Mouse (Mus musculus): ENCODE measurements around the gene Tgfb1.

Gene Tgfb1

GRCm38 (mm10) chr7:25686680-25687531 is at the start of gene Tgfb1:
TSS of gene Tgfb1 (plus strand) at chr7:25687002.
- in situ Hi-C loops (cut with MboI; ENCODE audit: low pct_unique_long_range_greater_than_20kb in 1 of 2, low sequenced_read_pairs in 2 of 2, unreplicated experiment in 1 of 2), result no loop called here

DNA sequence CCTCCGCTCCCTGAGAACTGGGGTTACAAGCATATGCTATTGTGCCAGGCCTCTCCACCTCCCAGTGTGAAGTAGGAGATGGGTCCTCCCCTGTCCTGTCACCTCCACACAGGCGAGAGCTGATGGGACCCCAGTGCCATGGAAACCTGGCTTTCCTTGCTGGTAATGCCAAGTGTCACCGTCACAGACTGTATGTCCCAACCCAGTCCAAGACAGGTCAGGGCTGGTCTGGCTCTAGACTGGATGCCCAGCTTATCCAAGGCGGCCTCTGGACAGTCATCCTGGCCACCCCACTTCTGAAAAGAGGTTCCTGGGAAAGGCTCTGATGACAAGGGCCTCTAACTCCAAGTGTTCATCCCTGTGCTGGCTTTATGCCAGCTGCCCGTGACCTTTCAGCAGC is 49.7 kb upstream of the Tgfb1 start:
- in situ Hi-C loops (cut with MboI; ENCODE audit: low pct_unique_long_range_greater_than_20kb in 1 of 2, low sequenced_read_pairs in 2 of 2, unreplicated experiment in 1 of 2), result no loop called here

DNA sequence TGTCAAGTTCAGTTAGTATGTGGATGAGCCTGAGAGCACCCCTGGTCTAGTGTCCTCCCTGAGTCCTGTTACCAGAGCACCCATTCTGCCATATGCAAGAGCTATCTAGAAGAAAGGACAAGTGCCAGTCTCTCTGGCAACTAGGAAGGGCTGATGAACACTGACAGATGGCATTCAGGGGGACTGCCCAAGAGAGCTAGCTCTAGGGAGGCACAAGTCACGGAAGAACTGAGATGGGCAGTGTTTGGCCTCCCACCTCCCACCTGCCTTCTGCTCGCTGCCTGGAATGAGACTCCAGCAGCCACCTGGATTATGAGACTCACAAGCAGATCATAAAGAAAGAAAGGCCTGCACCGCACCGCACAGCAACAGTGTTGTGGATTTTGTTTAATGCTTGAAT is 47.0 kb upstream of the Tgfb1 start:
- in situ Hi-C loops (cut with MboI; ENCODE audit: low pct_unique_long_range_greater_than_20kb in 1 of 2, low sequenced_read_pairs in 2 of 2, unreplicated experiment in 1 of 2), result no loop called here

- in situ Hi-C loops (cut with MboI; ENCODE audit: low pct_unique_long_range_greater_than_20kb in 1 of 2, low sequenced_read_pairs in 2 of 2, unreplicated experiment in 1 of 2), result no loop called here
Measured at GRCm38 (mm10) chr7:25644136-25644535, 42.7 kb upstream of the Tgfb1 start.

DNA sequence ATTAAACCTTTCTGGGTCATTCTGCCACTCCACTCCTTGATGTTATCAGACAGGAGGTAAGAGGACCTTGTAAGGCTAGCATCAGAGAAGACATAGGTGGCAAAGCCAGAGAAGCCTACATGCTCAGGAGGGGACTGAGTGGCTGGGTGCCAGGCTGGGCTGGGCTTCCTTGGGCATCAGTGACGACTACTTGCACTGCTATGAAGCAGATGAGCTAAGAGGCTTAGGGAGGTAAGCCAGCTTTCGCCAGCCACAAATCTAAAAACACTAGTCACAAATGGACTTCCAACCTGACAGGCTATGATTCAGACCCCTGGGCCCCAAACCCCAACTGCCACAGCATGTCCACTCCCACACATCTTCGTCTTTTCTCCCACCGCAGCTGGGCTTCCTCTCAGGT is 42.2 kb upstream of the Tgfb1 start:
- in situ Hi-C loops (cut with MboI; ENCODE audit: low pct_unique_long_range_greater_than_20kb in 1 of 2, low sequenced_read_pairs in 2 of 2, unreplicated experiment in 1 of 2), result no loop called here

DNA sequence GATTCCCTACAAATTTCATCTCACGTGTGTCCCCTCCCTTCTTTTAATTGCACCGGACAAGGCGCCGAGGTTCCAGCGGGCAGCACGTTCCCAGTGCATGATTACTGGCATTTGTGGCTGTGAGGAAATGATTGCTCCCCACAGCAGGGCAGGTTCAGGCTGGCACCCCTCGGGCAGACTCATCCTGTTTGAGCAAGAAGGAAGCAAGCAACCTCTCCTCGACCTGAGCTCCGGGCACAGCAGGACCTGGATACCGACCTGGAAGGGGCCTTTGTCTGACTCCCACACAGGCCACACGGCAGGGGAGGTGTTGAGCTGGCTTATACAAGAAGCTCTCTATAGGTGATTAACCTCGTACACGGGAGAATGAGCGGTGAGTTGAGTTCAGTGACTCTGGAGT is 41.7 kb upstream of the Tgfb1 start:
- in situ Hi-C loops (cut with MboI; ENCODE audit: low pct_unique_long_range_greater_than_20kb in 1 of 2, low sequenced_read_pairs in 2 of 2, unreplicated experiment in 1 of 2), result no loop called here

DNA sequence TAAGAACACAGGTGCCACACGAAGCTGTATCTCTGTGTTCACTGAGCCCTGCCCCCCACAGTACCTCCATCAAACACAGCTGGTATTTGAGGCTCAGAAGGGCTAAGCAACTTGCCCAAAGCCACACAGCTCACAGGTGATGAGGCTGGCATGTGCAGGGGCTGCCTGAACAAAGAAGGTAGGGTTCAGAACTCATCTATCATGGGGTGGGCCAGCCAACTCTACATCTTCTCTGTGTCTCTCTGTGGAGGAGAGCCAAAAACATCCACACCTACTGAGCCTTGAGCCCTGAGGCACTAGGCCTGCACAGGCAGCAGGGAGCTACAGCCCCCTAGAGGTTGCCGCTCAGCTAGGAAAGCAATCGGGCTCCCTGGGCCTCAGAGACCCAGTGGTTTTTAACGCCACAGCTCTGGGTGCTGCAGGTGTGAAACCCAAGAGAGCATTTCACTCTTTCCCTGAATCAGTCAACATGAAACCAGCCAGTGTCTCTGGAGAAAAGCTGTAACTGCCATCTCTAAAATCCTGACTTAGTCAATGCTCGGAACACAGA is 39.2 kb upstream of the Tgfb1 start:
- in situ Hi-C loops (cut with MboI; ENCODE audit: low pct_unique_long_range_greater_than_20kb in 1 of 2, low sequenced_read_pairs in 2 of 2, unreplicated experiment in 1 of 2), result no loop called here

DNA sequence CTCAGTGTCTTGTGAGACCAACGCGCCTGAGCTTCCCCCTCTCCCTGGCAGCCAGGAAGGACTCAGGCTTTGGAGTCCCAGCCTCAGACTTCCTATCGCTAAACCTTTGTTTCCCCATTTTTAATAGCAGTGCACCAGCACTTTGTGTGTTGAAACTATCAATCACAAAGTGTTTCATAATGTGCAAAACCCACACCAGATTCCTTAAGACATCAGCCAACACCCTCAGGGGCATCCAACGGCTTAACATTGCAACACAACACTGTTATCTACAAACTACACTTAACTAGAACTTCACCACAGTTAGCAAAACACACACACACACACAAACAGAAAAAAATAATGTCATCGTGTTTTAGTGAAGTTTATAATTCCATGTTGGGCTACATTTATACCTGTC is 37.0 kb upstream of the Tgfb1 start:
- in situ Hi-C loops (cut with MboI; ENCODE audit: low pct_unique_long_range_greater_than_20kb in 1 of 2, low sequenced_read_pairs in 2 of 2, unreplicated experiment in 1 of 2), result no loop called here

GRCm38 (mm10) chr7:25651281-25651680 is 35.5 kb upstream of the Tgfb1 start:
- in situ Hi-C loops (cut with MboI; ENCODE audit: low pct_unique_long_range_greater_than_20kb in 1 of 2, low sequenced_read_pairs in 2 of 2, unreplicated experiment in 1 of 2), result no loop called here

GRCm38 (mm10) chr7:25652244-25652759 is 34.5 kb upstream of the Tgfb1 start:
- in situ Hi-C loops (cut with MboI; ENCODE audit: low pct_unique_long_range_greater_than_20kb in 1 of 2, low sequenced_read_pairs in 2 of 2, unreplicated experiment in 1 of 2), result no loop called here

GRCm38 (mm10) chr7:25655601-25656428 is 31.0 kb upstream of the Tgfb1 start:
- in situ Hi-C loops (cut with MboI; ENCODE audit: low pct_unique_long_range_greater_than_20kb in 1 of 2, low sequenced_read_pairs in 2 of 2, unreplicated experiment in 1 of 2), result no loop called here

DNA sequence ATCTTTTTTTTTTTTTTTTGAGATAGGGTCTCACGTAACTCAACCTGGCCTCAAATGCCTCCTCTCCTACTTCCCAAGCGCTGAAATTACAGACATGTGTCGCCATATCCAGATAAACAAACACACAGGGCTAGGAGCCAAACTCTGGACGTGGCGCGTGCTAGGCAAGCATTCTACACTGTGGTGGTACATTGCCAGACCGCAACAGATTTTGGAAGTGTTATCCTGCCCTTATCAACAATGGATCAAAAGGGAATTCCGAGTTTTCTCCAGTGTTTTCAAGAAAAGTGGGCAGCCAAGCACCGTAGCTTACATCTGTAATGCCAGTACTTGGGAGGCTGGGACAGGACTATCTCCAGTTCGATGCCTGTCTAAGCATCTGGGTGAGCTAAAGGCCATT is 29.0 kb upstream of the Tgfb1 start:
- in situ Hi-C loops (cut with MboI; ENCODE audit: low pct_unique_long_range_greater_than_20kb in 1 of 2, low sequenced_read_pairs in 2 of 2, unreplicated experiment in 1 of 2), result no loop called here

- in situ Hi-C loops (cut with MboI; ENCODE audit: low pct_unique_long_range_greater_than_20kb in 1 of 2, low sequenced_read_pairs in 2 of 2, unreplicated experiment in 1 of 2), result no loop called here
Measured at GRCm38 (mm10) chr7:25658657-25659472, 27.9 kb upstream of the Tgfb1 start, which contains the start of the genes Bckdha and Exosc5. TSS of gene Bckdha (minus strand) at chr7:25658981. TSS of gene Exosc5 (plus strand) at chr7:25659164.

- in situ Hi-C loops (cut with MboI; ENCODE audit: low pct_unique_long_range_greater_than_20kb in 1 of 2, low sequenced_read_pairs in 2 of 2, unreplicated experiment in 1 of 2), result no loop called here
Measured at GRCm38 (mm10) chr7:25666381-25666780, 20.4 kb upstream of the Tgfb1 start.

GRCm38 (mm10) chr7:25669158-25669557 is 17.6 kb upstream of the Tgfb1 start:
- in situ Hi-C loops (cut with MboI; ENCODE audit: low pct_unique_long_range_greater_than_20kb in 1 of 2, low sequenced_read_pairs in 2 of 2, unreplicated experiment in 1 of 2), result no loop called here

- in situ Hi-C loops (cut with MboI; ENCODE audit: low pct_unique_long_range_greater_than_20kb in 1 of 2, low sequenced_read_pairs in 2 of 2, unreplicated experiment in 1 of 2), result no loop called here
Measured at GRCm38 (mm10) chr7:25669631-25670030, 17.2 kb upstream of the Tgfb1 start.

DNA sequence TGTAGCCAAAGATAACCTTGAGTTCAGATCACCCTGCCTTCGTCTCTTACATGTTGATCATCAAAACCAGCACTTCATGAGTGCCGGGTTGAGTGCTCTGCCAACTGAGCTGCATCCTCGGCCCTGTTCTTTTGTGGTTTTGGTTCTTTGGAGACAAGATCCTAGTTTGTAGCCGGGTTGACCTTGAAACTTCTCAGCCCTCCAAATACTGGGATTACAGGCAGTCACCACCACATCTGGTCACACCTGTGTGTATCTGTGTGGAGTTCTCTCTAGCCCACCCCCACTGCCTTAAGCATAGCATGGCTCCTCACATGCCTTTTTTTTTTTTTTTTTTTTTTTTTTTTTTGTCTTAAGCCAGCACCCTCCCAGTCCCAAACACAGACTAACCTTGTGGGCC is 16.7 kb upstream of the Tgfb1 start:
- in situ Hi-C loops (cut with MboI; ENCODE audit: low pct_unique_long_range_greater_than_20kb in 1 of 2, low sequenced_read_pairs in 2 of 2, unreplicated experiment in 1 of 2), result no loop called here

- in situ Hi-C loops (cut with MboI; ENCODE audit: low pct_unique_long_range_greater_than_20kb in 1 of 2, low sequenced_read_pairs in 2 of 2, unreplicated experiment in 1 of 2), result no loop called here
Measured at GRCm38 (mm10) chr7:25671686-25672085, 15.1 kb upstream of the Tgfb1 start.
